Mouse (Mus musculus) heart, embryonic 11.5 days (tissue): ENCODE measurements around the gene Dynlrb1. TPM values are rescaled to one million over a fixed set of nuclear protein-coding genes. Genes with fewer than 3 reads are reported as not detected.

Source experiments
- ATAC-seq: fragments of 200-750 bp; cut with Nextera tagmentation; replicated peaks from 2 replicates; pipeline ENCODE4 v1.8.0; 2017; ENCODE audit warnings: moderate library complexity; ENCODE audit not compliant: insufficient number of reproducible peaks, low FRiP score, low TSS enrichment
- H3K27ac ChIP-seq: fragments of 300-500 bp; sonication (generic); 2 replicates; pipeline ENCODE4 v1.5.1; 2014; ENCODE audit warnings: mild to moderate bottlenecking, low read depth, low read length
- H3K27me3 ChIP-seq: fragments of 300-500 bp; sonication (generic); 2 replicates; pipeline ENCODE4 v1.6.1; 2014; ENCODE audit warnings: mild to moderate bottlenecking, low read length, mixed read lengths; ENCODE audit not compliant: control insufficient read depth, insufficient read depth
- H3K36me3 ChIP-seq: fragments of 300-500 bp; sonication (generic); 2 replicates; pipeline ENCODE4 v1.6.1; 2014; ENCODE audit warnings: mild to moderate bottlenecking, low read length, moderate library complexity, mixed read lengths; ENCODE audit not compliant: control insufficient read depth, insufficient read depth
- H3K4me1 ChIP-seq: fragments of 300-500 bp; sonication (generic); 2 replicates; pipeline ENCODE4 v1.6.1; 2014; ENCODE audit warnings: low read length; ENCODE audit not compliant: control insufficient read depth, insufficient read depth
- H3K4me2 ChIP-seq: fragments of 300-500 bp; sonication (generic); 2 replicates; pipeline ENCODE4 v1.6.1; 2014; ENCODE audit warnings: mild to moderate bottlenecking, moderate library complexity
- H3K4me3 ChIP-seq: fragments of 300-500 bp; sonication (generic); 2 replicates; pipeline ENCODE4 v1.5.1; 2014; ENCODE audit warnings: low read depth, low read length
- H3K9ac ChIP-seq: fragments of 300-500 bp; sonication (generic); 2 replicates; pipeline ENCODE4 v1.6.1; 2014; ENCODE audit warnings: mild to moderate bottlenecking, low read depth, low read length, moderate library complexity
- H3K9me3 ChIP-seq: fragments of 300-500 bp; sonication (generic); replicated peaks from 2 replicates; pipeline ENCODE4 v1.6.1; 2016; ENCODE audit warnings: low read length; ENCODE audit not compliant: control insufficient read depth
- WGBS: fragments of 180-500 bp; shearing (Covaris S2); extraction: QIAGEN DNeasy Blood & Tissue Kit; methylation state at CpG from one replicate; pipeline ENCODE4 v1.1.7; 2014; ENCODE audit not compliant: insufficient replicate concordance; 5-methylcytosine and 5-hydroxymethylcytosine counted together
- polyA plus RNA-seq: library from polyadenylated mRNA; unstranded; fragments of >200 nt; fragmentation: Nextera tagmentation; extraction: Ambion mirVana; gene quantifications from 2 replicates; pipeline ENCODE4 v1.2.1, GENCODE M21; 2014

Gene Dynlrb1
- polyA plus RNA-seq, 1 experiment from 2014 or later: 427 TPM

- peaks cover 9% of the 10 kb centered on the region; the same call in 1 of the 2 replicates for H3K4me1 ChIP-seq
- H3K4me2 ChIP-seq: no peak overlapping the region
- H3K27me3 ChIP-seq: no peaks in the 10 kb centered on the region
- 64% methylated on average over 4 of the region's 4 CpGs for WGBS
- no peaks in the 10 kb centered on the region for H3K9me3 ChIP-seq
- no peak overlapping the region for H3K9ac ChIP-seq
- peak overlapping the region; percentile 82 for H3K27ac ChIP-seq
- H3K4me3 ChIP-seq: no peak overlapping the region
- peaks cover under 1% of the 10 kb centered on the region for H3K36me3 ChIP-seq
- ATAC-seq: no peak
Measured at GRCm38 (mm10) chr2:155287456-155288250, 51.3 kb downstream of the Dynlrb1 start.

- WGBS: 95% methylated on average over 8 of the region's 8 CpGs
- H3K27ac ChIP-seq: no peak overlapping the region
- H3K27me3 ChIP-seq: no peaks in the 10 kb centered on the region
- no peaks in the 10 kb centered on the region for H3K9me3 ChIP-seq
- no peak overlapping the region for H3K4me2 ChIP-seq
- peaks cover 5% of the 10 kb centered on the region; the same call in 1 of the 2 replicates for H3K4me1 ChIP-seq
- H3K9ac ChIP-seq: no peak overlapping the region
- ATAC-seq: no peak
- H3K36me3 ChIP-seq: peaks cover 2% of the 10 kb centered on the region
- H3K4me3 ChIP-seq: no peak overlapping the region
Measured at GRCm38 (mm10) chr2:155290066-155290465, 53.7 kb downstream of the Dynlrb1 start.

DNA sequence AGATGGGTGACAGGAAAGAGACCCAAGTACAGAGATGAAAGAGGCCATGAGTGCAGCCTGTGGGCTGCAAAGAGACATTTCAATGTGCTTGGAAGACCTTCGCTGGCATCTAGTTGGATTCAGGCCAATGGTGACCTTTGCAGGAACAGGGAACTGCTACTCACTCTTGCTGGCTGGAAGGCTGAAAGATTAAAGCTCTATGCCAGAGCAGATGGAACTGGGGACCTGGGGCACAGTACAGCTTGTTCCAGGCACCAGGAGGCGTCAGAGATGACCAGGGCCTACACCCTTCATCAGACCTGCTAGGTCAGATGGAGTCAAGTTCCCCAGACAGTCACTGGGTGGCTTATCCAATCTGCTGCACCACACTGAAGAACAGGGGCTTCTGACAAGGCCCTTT, 57.0 kb downstream of the Dynlrb1 start:
- Histone ChIP-seq H3K9ac (no peak overlapping the region), H3K27me3 (no peaks in the 10 kb centered on the region), H3K4me1 (no peaks in the 10 kb centered on the region), H3K4me3 (no peak overlapping the region), H3K4me2 (no peak overlapping the region), H3K27ac (no peak overlapping the region), H3K36me3 (peaks cover 11% of the 10 kb centered on the region), H3K9me3 (no peaks in the 10 kb centered on the region)
- 77% methylated on average over 2 of the region's 2 CpGs for WGBS
- no peak for ATAC-seq

DNA sequence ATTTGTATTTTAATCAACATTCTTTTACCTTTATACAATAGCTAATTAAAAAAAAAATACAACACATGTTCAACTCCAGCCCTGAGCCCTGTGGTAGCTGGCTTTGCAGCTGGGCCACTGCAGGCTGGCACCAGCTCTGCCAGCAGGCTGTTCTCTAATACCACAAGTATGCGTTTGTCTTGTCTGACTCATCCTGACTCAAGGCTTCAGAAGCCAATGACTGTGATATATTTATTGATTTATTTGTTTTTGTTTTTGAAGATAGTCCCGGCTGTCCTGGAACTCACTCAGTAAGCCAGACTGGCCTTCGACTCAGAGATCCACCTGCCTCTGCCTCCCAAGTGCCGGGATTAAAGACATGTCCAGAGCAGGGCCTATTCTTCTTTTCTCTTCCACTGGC, 57.6 kb downstream of the Dynlrb1 start:
- Histone ChIP-seq H3K4me2 (no peak overlapping the region), H3K36me3 (peaks cover 16% of the 10 kb centered on the region), H3K9me3 (no peaks in the 10 kb centered on the region), H3K9ac (no peak overlapping the region), H3K27ac (no peak overlapping the region), H3K4me1 (no peaks in the 10 kb centered on the region), H3K27me3 (no peaks in the 10 kb centered on the region), H3K4me3 (no peak overlapping the region)
- ATAC-seq: no peak
- 92% methylated on average over 4 of the region's 4 CpGs for WGBS

GRCm38 (mm10) chr2:155295453-155295852, 59.1 kb downstream of the Dynlrb1 start:
- H3K9me3 ChIP-seq: no peaks in the 10 kb centered on the region
- no peak overlapping the region for H3K4me2 ChIP-seq
- H3K4me1 ChIP-seq: peaks cover 3% of the 10 kb centered on the region; the same call in 1 of the 2 replicates
- H3K9ac ChIP-seq: no peak overlapping the region
- H3K27me3 ChIP-seq: no peaks in the 10 kb centered on the region
- no peak overlapping the region for H3K27ac ChIP-seq
- ATAC-seq: no peak
- H3K4me3 ChIP-seq: no peak overlapping the region
- H3K36me3 ChIP-seq: peaks cover 16% of the 10 kb centered on the region
- 88% methylated on average over 6 of the region's 6 CpGs for WGBS

DNA sequence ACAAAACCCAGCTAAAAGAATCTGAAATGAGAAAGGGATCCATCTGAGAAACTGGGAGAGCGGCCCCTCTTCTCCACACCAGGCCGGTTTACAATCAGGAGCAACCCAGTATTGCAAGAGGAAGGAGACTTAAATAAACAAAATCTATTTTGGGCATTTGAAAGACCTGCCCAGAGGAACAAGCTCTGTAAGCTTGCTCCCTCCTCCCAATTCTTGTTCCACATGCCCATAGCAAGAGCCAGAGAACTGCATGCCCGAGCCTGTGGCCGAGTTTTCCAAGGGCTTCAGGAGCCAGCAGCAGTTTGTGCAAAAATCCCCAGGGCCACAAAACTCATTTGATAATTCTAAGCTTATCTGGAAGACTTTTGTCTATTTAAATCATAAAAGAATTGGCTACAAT, 63.2 kb downstream of the Dynlrb1 start:
- Histone ChIP-seq H3K4me3 (no peak overlapping the region), H3K9ac (no peak overlapping the region), H3K27me3 (no peaks in the 10 kb centered on the region), H3K27ac (no peak overlapping the region), H3K4me2 (no peak overlapping the region), H3K9me3 (no peaks in the 10 kb centered on the region), H3K36me3 (peaks cover 14% of the 10 kb centered on the region), H3K4me1 (peaks cover 3% of the 10 kb centered on the region; the same call in 1 of the 2 replicates)
- WGBS: 51% methylated on average over 4 of the region's 4 CpGs
- ATAC-seq: no peak

Other genes starting within 250 kb of the Dynlrb1 start
- gene Gm14226, start 218.3 kb upstream of the Dynlrb1 start, polyA plus RNA-seq: 2.1 and 2.2 TPM in 2 replicates
- gene Ahcy, start 162.0 kb upstream of the Dynlrb1 start, polyA plus RNA-seq: 59.0 and 59.8 TPM in 2 replicates
- 40.4 and 41.0 TPM in 2 replicates for gene Itch, start 103.0 kb upstream of the Dynlrb1 start, polyA plus RNA-seq
- gene Map1lc3a, start 39.8 kb downstream of the Dynlrb1 start, polyA plus RNA-seq: 187 and 189 TPM in 2 replicates
- gene Pigu, start 120.9 kb downstream of the Dynlrb1 start, polyA plus RNA-seq: 60.2 and 67.1 TPM in 2 replicates
- gene Trp53inp2, start 144.5 kb downstream of the Dynlrb1 start, polyA plus RNA-seq: 69.9 and 96.9 TPM in 2 replicates
- gene Ncoa6, start 237.4 kb downstream of the Dynlrb1 start, polyA plus RNA-seq: 18.5 and 24.5 TPM in 2 replicates